Mouse (Mus musculus): Measurements from ENCODE around the gene Oasl2. TPM values are rescaled to one million over a fixed set of nuclear protein-coding genes. Genes with fewer than 3 reads are reported as not detected.

The Oasl2 gene
- total and polyA plus RNA-seq, 2 experiments from 2014 or later: 9.2 to 11.4 TPM

DNA sequence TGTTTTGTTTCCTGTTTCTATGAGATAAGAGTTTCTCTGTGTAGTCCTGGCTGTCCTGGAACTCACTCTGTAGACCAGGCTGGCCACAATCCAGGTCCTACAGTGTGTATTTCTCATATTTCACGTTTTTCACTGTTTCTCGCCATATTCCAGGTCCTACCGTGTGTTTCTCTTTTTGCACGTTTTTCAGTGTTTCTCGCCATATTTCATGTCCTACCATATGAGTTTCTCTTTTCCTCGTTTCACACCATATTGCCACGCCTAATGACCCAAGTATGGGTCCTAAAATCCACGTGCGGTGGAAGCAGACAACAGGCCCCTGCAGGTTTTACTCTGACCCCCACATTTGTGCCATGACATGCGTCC is 25.6 kb downstream of the Oasl2 start:
- H3K36me3 ChIP-seq (replicated peaks; ENCODE audit: control insufficient read depth, insufficient read depth, low read length): no peaks in the 10 kb centered on the region
- ATAC-seq (ENCODE audit: insufficient read depth, low read depth) (peak; percentile 54; the same call in 1 of the 2 replicates), DNase-seq (ENCODE audit: low spot score) (no peak)
- no peaks in the 10 kb centered on the region for H3K9me3 ChIP-seq (replicated peaks; ENCODE audit: control insufficient read depth, low read length)
- WGBS: 59% methylated on average over 10 of the region's 10 CpGs
- TF ChIP-seq EP300 (IDR thresholded peaks at IDR 0.05; ENCODE audit: low read depth) (no peak), CTCF (IDR thresholded peaks at IDR 0.05; ENCODE audit: low read depth) (no peak)
- no peaks in the 10 kb centered on the region for H3K27me3 ChIP-seq (ENCODE audit: control insufficient read depth, insufficient read depth, low read length)
- no peak overlapping the region for H3K4me3 ChIP-seq (ENCODE audit: low read depth, low read length)
- no peak overlapping the region; the same call in 1 of the 2 replicates for H3K4me2 ChIP-seq (ENCODE audit: low read depth, low read length)
- no peak overlapping the region; the same call in 1 of the 2 replicates for H3K27ac ChIP-seq (ENCODE audit: low read depth)
- H3K9ac ChIP-seq (replicated peaks; ENCODE audit: low read depth, low read length): no peak overlapping the region
- 0 out of 2 replicates have a peak, but pooled peaks cover 5% of the 10 kb centered on the region for H3K4me1 ChIP-seq (ENCODE audit: control insufficient read depth, insufficient read depth)

GRCm38 (mm10) chr5:114922998-114923473 is 26.3 kb downstream of the Oasl2 start, which contains the start of gene Oasl1:
Oasl1 (plus strand) TSS chr5:114923240.
- ATAC-seq (ENCODE audit: insufficient read depth, low read depth) (peak; percentile 46; the same call in 1 of the 2 replicates), DNase-seq (ENCODE audit: low spot score) (peak; percentile 55)
- H3K4me3 ChIP-seq (ENCODE audit: low read depth, low read length): peak within 1 kb of the TSS; percentile 42
- H3K27ac ChIP-seq (ENCODE audit: low read depth): peak within 1 kb of the TSS; percentile 48; the same call in 1 of the 2 replicates
- no peaks in the 10 kb centered on the region for H3K36me3 ChIP-seq (replicated peaks; ENCODE audit: control insufficient read depth, insufficient read depth, low read length)
- H3K9ac ChIP-seq (replicated peaks; ENCODE audit: low read depth, low read length): peak within 1 kb of the TSS; percentile 22
- no peaks in the 10 kb centered on the region for H3K9me3 ChIP-seq (replicated peaks; ENCODE audit: control insufficient read depth, low read length)
- 0 out of 2 replicates have a peak, but pooled peaks cover 5% of the 10 kb centered on the region for H3K4me1 ChIP-seq (ENCODE audit: control insufficient read depth, insufficient read depth)
- no peaks in the 10 kb centered on the region for H3K27me3 ChIP-seq (ENCODE audit: control insufficient read depth, insufficient read depth, low read length)
- H3K4me2 ChIP-seq (ENCODE audit: low read depth, low read length): peak within 1 kb of the TSS; percentile 53
- TF ChIP-seq EP300 (IDR thresholded peaks at IDR 0.05; ENCODE audit: low read depth) (no peak), CTCF (IDR thresholded peaks at IDR 0.05; ENCODE audit: low read depth) (no peak)
- WGBS: 23% methylated on average over 15 of the region's 15 CpGs

DNA sequence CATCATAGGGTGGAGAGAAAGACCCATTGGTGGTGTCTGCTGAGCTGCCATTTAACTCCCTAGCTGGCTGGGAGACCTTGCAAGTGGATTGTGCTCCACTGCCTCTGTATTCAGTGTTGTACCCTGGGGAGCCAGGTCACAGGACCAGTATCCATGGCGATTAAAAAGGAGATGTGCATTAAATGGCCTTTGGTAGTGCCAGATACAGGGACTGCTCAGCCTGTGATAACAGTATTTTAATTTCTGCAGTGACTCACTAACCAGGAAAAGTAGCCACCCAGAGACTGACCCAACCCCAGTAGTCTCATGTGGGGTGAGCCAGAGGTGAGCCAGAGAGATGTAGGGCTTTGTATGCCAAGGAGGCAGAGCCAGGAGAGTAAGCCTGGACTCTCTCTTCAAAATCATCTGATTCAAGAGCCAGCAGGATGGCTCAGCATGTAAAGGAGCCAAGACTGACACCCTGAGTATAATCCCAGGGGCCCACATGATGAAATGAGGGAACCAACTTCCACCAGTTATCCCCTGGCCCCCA is 29.5 kb downstream of the Oasl2 start:
- 0 out of 2 replicates have a peak, but pooled peaks cover 5% of the 10 kb centered on the region for H3K4me1 ChIP-seq (ENCODE audit: control insufficient read depth, insufficient read depth)
- no peak overlapping the region for H3K4me2 ChIP-seq (ENCODE audit: low read depth, low read length)
- H3K36me3 ChIP-seq (replicated peaks; ENCODE audit: control insufficient read depth, insufficient read depth, low read length): no peaks in the 10 kb centered on the region
- no peaks in the 10 kb centered on the region for H3K9me3 ChIP-seq (replicated peaks; ENCODE audit: control insufficient read depth, low read length)
- no peak overlapping the region for H3K27ac ChIP-seq (ENCODE audit: low read depth)
- no peak for DNase-seq (ENCODE audit: low spot score)
- TF ChIP-seq CTCF (IDR thresholded peaks at IDR 0.05; ENCODE audit: low read depth): no peak
- TF ChIP-seq EP300 (IDR thresholded peaks at IDR 0.05; ENCODE audit: low read depth): no peak
- ATAC-seq (ENCODE audit: insufficient read depth, low read depth): no peak
- WGBS: 61% methylated on average over 1 of the region's 1 CpGs
- no peak overlapping the region for H3K4me3 ChIP-seq (ENCODE audit: low read depth, low read length)
- H3K27me3 ChIP-seq (ENCODE audit: control insufficient read depth, insufficient read depth, low read length): no peaks in the 10 kb centered on the region
- no peak overlapping the region for H3K9ac ChIP-seq (replicated peaks; ENCODE audit: low read depth, low read length)

DNA sequence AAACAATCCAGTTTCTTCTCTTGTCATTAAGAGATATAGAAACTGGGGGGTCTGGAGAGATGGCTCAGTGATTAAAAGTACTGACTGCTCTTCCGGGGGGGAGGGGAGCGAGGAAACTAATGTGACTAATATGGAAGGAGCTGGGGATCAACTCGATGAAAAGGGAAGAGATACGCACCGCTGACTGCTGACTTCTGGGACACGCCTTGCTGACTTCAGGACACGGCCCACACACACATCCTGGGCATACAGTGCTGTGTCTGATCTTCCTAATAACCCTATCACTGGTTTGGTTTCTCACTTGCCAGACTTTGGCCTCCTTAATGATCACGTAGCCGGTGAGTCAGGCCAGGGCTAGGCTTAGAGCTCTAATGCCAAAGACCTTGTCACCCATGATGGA is 30.0 kb downstream of the Oasl2 start:
- DNase-seq (ENCODE audit: low spot score): no peak
- no peak for TF ChIP-seq CTCF (IDR thresholded peaks at IDR 0.05; ENCODE audit: low read depth)
- TF ChIP-seq EP300 (IDR thresholded peaks at IDR 0.05; ENCODE audit: low read depth): no peak
- Histone ChIP-seq H3K27me3 (ENCODE audit: control insufficient read depth, insufficient read depth, low read length) (no peaks in the 10 kb centered on the region), H3K36me3 (replicated peaks; ENCODE audit: control insufficient read depth, insufficient read depth, low read length) (no peaks in the 10 kb centered on the region), H3K27ac (ENCODE audit: low read depth) (no peak overlapping the region), H3K4me2 (ENCODE audit: low read depth, low read length) (no peak overlapping the region), H3K9me3 (replicated peaks; ENCODE audit: control insufficient read depth, low read length) (no peaks in the 10 kb centered on the region), H3K9ac (replicated peaks; ENCODE audit: low read depth, low read length) (no peak overlapping the region), H3K4me1 (ENCODE audit: control insufficient read depth, insufficient read depth) (0 out of 2 replicates have a peak, but pooled peaks cover 5% of the 10 kb centered on the region), H3K4me3 (ENCODE audit: low read depth, low read length) (no peak overlapping the region)
- ATAC-seq (ENCODE audit: insufficient read depth, low read depth): no peak
- 80% methylated on average over 9 of the region's 9 CpGs for WGBS

- Histone ChIP-seq H3K4me3 (ENCODE audit: low read depth, low read length) (no peak overlapping the region), H3K9ac (replicated peaks; ENCODE audit: low read depth, low read length) (no peak overlapping the region), H3K27me3 (ENCODE audit: control insufficient read depth, insufficient read depth, low read length) (no peaks in the 10 kb centered on the region), H3K4me2 (ENCODE audit: low read depth, low read length) (no peak overlapping the region), H3K9me3 (replicated peaks; ENCODE audit: control insufficient read depth, low read length) (no peaks in the 10 kb centered on the region), H3K27ac (ENCODE audit: low read depth) (no peak overlapping the region), H3K36me3 (replicated peaks; ENCODE audit: control insufficient read depth, insufficient read depth, low read length) (no peaks in the 10 kb centered on the region), H3K4me1 (ENCODE audit: control insufficient read depth, insufficient read depth) (no peaks in the 10 kb centered on the region)
- DNase-seq (ENCODE audit: low spot score): no peak
- 49% methylated on average over 5 of the region's 5 CpGs for WGBS
- ATAC-seq (ENCODE audit: insufficient read depth, low read depth): no peak
- TF ChIP-seq CTCF (IDR thresholded peaks at IDR 0.05; ENCODE audit: low read depth) (no peak), EP300 (IDR thresholded peaks at IDR 0.05; ENCODE audit: low read depth) (no peak)
Measured at GRCm38 (mm10) chr5:114931626-114932025, 34.9 kb downstream of the Oasl2 start.

DNA sequence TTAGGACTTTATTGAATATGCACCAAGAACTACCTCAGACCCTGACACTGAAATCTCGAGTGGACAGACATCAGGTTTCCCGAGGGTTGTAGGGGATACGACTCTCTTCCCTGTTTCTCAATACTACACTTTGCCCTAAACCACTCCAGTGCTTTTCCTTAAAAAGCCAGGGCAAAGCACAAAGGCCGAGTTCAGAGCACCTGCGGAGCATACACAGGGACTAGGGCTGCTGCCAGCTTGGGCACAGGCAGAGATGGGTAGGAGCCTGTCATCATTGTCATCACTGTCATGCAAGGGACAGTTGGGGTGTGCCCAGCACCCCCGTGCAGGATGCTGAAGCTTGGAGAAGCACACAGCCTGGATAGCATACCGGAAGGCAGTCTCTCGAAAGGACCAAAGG is 36.5 kb downstream of the Oasl2 start:
- Histone ChIP-seq H3K4me2 (ENCODE audit: low read depth, low read length) (no peak overlapping the region), H3K4me1 (ENCODE audit: control insufficient read depth, insufficient read depth) (no peaks in the 10 kb centered on the region), H3K4me3 (ENCODE audit: low read depth, low read length) (no peak overlapping the region), H3K9me3 (replicated peaks; ENCODE audit: control insufficient read depth, low read length) (no peaks in the 10 kb centered on the region), H3K27me3 (ENCODE audit: control insufficient read depth, insufficient read depth, low read length) (no peaks in the 10 kb centered on the region), H3K36me3 (replicated peaks; ENCODE audit: control insufficient read depth, insufficient read depth, low read length) (no peaks in the 10 kb centered on the region), H3K9ac (replicated peaks; ENCODE audit: low read depth, low read length) (no peak overlapping the region), H3K27ac (ENCODE audit: low read depth) (no peak overlapping the region)
- ATAC-seq (ENCODE audit: insufficient read depth, low read depth) (no peak), DNase-seq (ENCODE audit: low spot score) (no peak)
- WGBS: 84% methylated on average over 8 of the region's 8 CpGs
- TF ChIP-seq CTCF (IDR thresholded peaks at IDR 0.05; ENCODE audit: low read depth): no peak
- TF ChIP-seq EP300 (IDR thresholded peaks at IDR 0.05; ENCODE audit: low read depth): no peak

All from heart, postnatal 0 days (tissue).